Comparison of ENCODE assay signal across 1 mouse cellular context in the genomic region with DNA sequence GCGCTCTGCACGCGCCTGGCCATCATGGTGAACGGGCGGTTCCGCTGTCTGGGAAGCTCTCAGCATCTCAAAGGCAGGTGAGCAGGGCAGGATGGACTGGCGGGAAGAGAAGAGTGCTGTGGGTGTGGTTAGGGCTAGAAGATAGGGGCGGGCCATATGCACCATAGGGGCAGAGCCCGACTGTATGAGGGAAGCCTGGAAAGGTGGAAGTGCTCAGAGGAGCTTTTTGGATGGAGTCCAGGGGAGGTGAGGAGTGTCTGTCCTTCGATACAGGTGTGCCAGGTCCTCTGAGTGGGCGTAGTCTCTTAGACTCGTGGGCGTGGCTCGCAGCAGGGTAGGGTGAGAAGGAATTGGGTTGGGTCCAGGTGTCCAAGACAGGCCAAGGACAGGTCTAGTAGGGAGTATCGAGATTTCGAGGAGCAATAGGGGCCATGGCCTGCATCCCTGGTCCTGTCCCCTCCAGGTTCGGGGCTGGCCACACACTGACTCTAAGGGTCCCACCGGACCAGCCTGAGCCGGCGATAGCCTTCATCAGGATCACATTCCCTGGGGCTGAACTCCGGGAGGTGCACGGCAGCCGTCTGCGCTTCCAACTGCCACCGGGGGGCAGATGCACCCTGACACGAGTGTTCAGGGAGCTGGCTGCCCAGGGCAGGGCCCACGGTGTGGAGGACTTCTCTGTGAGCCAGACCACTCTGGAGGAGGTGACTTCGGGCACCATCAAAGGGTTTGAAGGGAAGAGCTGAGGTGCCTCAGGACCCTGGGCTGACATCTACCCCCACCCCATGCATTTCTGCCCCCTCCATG.
A peak's percentile ranks its signal among the peaks of the same experiment; 100 is the strongest.
TF ChIP-seq lines count a peak whose summit lies in the region.

No protein-coding gene starts in this region.

TF ChIP-seq in CH12.LX, 34 proteins besides CTCF, POLR2A, EP300 and RAD21:
- TF ChIP-seq USF2 (conservative IDR thresholded peaks at IDR 0.05; ENCODE audit: low read depth, low read length) (no peak), SMC3 (IDR thresholded peaks at IDR 0.05; ENCODE audit: low read depth, low read length) (peak; percentile 76)
